8 mouse cellular contexts compared by ENCODE assay signal in the genomic region with DNA sequence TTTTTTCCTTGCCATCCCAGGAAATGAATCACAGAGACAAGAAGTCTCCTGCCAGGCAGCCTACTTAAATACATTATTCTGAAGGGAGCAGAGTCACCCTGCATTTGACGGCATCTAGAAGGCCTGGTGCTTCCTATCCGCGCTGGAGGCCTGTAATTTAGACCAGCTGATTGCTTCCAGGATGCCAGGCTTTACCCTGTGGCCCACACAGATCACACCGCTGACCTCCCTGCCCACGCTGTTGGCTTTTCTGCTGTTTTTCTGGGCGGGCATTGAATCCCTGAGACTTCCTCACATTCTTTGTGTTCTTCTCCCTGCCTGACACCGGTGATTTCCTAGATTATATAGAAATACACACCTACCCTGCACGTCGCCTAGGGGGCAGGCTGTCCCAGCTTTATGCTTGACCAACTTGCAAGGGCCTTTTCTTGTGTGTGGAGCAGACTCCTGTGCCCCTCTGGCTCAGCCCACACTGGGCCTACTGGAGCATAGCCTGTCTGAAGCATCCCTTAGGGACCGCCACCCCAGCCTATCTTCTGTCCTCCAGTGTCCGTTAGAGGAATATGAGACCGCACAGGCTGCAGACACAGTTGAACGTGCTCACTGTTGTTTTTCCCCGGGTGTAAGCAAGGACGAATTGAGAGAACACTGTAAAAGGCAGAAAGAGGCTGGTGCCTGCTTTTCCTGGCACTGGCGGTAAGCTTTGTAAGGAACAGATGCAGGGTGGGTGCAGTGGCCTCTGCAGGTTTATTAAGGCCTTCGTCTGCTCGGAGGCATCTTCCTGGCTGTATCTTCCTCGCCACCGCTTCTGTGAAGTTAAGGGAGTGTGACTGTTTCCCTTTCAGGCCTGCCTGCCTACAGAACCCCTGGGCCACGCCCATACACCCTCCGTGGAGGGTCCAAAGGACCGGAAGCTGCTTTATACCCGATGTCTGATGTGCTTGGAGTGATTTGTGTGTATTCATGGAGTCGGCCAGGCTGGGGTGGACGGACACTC. TPM values are rescaled to one million over a fixed set of nuclear protein-coding genes. Genes with fewer than 3 reads are reported as not detected.
DNase-seq lines count a peak whose midpoint lies in the region; ATAC-seq and TF ChIP-seq lines count a peak whose summit lies in the region.

No protein-coding gene starts in this region.

- DNase-seq in heart, embryonic 10.5 days (ENCODE audit: low spot score) = no peak
- peak; percentile 46 to 50 for DNase-seq in cerebellum, postnatal 14 days
- peak; percentile 46 for DNase-seq in hindbrain, postnatal 0 days (ENCODE audit: low spot score)
- DNase-seq in spleen, postnatal 4 days (ENCODE audit: low spot score in 2 of 2) = no peak
- DNase-seq in urinary bladder, postnatal 10 days (ENCODE audit: low spot score) = no peak
- no peak for DNase-seq in kidney, adult 8-10 months

- H3K79me2 ChIP-seq in C2C12 (ENCODE audit: control insufficient read depth, insufficient read depth) = no peaks in the 10 kb centered on the region

- no peaks in the 10 kb centered on the region for H3K36me3 ChIP-seq in heart, embryonic 10.5 days
- no peaks in the 10 kb centered on the region for H3K36me3 ChIP-seq in heart, embryonic 12.5 days
- no peaks in the 10 kb centered on the region for H3K36me3 ChIP-seq in C2C12 (ENCODE audit: control insufficient read depth, insufficient read depth)
- no peaks in the 10 kb centered on the region for H3K36me3 ChIP-seq in hindbrain, postnatal 0 days (ENCODE audit: insufficient read depth, low read length)

- peak overlapping the region; percentile 13 for H3ac ChIP-seq in C2C12 (ENCODE audit: control insufficient read depth, insufficient read length, low read depth)

- no peak for ATAC-seq in heart, embryonic 12.5 days (ENCODE audit: insufficient number of reproducible peaks, low FRiP score)
- ATAC-seq in hindbrain, postnatal 0 days = peak; percentile 82

- H3K4me1 ChIP-seq in heart, embryonic 10.5 days = peaks cover 28% of the 10 kb centered on the region
- H3K4me1 ChIP-seq in heart, embryonic 12.5 days (replicated peaks) = peaks cover 18% of the 10 kb centered on the region
- peaks cover 5% of the 10 kb centered on the region; the same call in 1 of the 2 replicates for H3K4me1 ChIP-seq in hindbrain, postnatal 0 days (ENCODE audit: insufficient read depth, low read length)

- H3K79me3 ChIP-seq in C2C12 (ENCODE audit: low read depth) = no peaks in the 10 kb centered on the region

- no peak overlapping the region for H3K4me2 ChIP-seq in heart, embryonic 12.5 days
- no peak overlapping the region for H3K4me2 ChIP-seq in hindbrain, postnatal 0 days (ENCODE audit: low read depth, low read length)

- no peak for TF ChIP-seq CTCF in C2C12 (IDR thresholded peaks at IDR 0.05; ENCODE audit: control insufficient read depth, insufficient read depth, insufficient read length)
- TF ChIP-seq CTCF in hindbrain, postnatal 0 days (IDR thresholded peaks at IDR 0.05; ENCODE audit: low read depth) = peak; percentile 47

- H3K27me3 ChIP-seq in heart, embryonic 10.5 days (ENCODE audit: insufficient read depth, poor library complexity, severe bottlenecking) = peaks cover 5% of the 10 kb centered on the region; the same call in 1 of the 2 replicates
- no peaks in the 10 kb centered on the region for H3K27me3 ChIP-seq in heart, embryonic 12.5 days (replicated peaks)
- no peaks in the 10 kb centered on the region for H3K27me3 ChIP-seq in C2C12 (ENCODE audit: control insufficient read depth, insufficient read depth, insufficient read length)
- no peaks in the 10 kb centered on the region for H3K27me3 ChIP-seq in hindbrain, postnatal 0 days (ENCODE audit: insufficient read depth, low read length)

- no peak overlapping the region; the same call in 1 of the 2 replicates for H3K9ac ChIP-seq in heart, embryonic 12.5 days
- no peak overlapping the region for H3K9ac ChIP-seq in hindbrain, postnatal 0 days (replicated peaks; ENCODE audit: low read length)

- H3K4me3 ChIP-seq in heart, embryonic 10.5 days = no peak overlapping the region
- H3K4me3 ChIP-seq in heart, embryonic 12.5 days = no peak overlapping the region
- no peak overlapping the region for H3K4me3 ChIP-seq in C2C12 (ENCODE audit: insufficient read depth, poor library complexity, severe bottlenecking)
- no peak overlapping the region for H3K4me3 ChIP-seq in hindbrain, postnatal 0 days (ENCODE audit: low read length)

- no peaks in the 10 kb centered on the region for H3K9me3 ChIP-seq in heart, embryonic 10.5 days
- H3K9me3 ChIP-seq in heart, embryonic 12.5 days (replicated peaks) = no peaks in the 10 kb centered on the region
- H3K9me3 ChIP-seq in hindbrain, postnatal 0 days (ENCODE audit: low read length) = no peaks in the 10 kb centered on the region

- peak overlapping the region; percentile 57; the same call in 1 of the 2 replicates for H3K27ac ChIP-seq in heart, embryonic 10.5 days
- H3K27ac ChIP-seq in heart, embryonic 12.5 days (ENCODE audit: poor library complexity, severe bottlenecking) = no peak overlapping the region
- H3K27ac ChIP-seq in hindbrain, postnatal 0 days = 0 out of 2 replicates have a peak overlapping the region, but pooled peaks have one; percentile 1

- 71% methylated on average over 26 of the region's 26 CpGs for WGBS in heart, embryonic 10.5 days
- WGBS in heart, embryonic 12.5 days = 70% methylated on average over 26 of the region's 26 CpGs
- WGBS in hindbrain, postnatal 0 days = 44% methylated on average over 26 of the region's 26 CpGs

TF ChIP-seq in C2C12, 6 proteins besides CTCF, POLR2A, EP300 and RAD21:
- TF ChIP-seq MAX (IDR thresholded peaks at IDR 0.05) = no peak
- TF ChIP-seq MYOG (IDR thresholded peaks at IDR 0.05; ENCODE audit: control insufficient read depth, extremely low read depth, insufficient read length) = no peak
- TF ChIP-seq FOSL1 (IDR thresholded peaks at IDR 0.05; ENCODE audit: insufficient read depth, low read length, poor library complexity, severe bottlenecking) = no peak
- TF ChIP-seq CEBPB (IDR thresholded peaks at IDR 0.05; ENCODE audit: low read depth) = no peak
- no peak for TF ChIP-seq USF1 (IDR thresholded peaks at IDR 0.05; ENCODE audit: low read depth)
- no peak for TF ChIP-seq MYOD1 (IDR thresholded peaks at IDR 0.05; ENCODE audit: control insufficient read depth, insufficient read length, low read depth)
TF ChIP-seq in C2C12: peak in this region for 0.

RNA-seq across cellular contexts. Expression of a gene that starts 9.3 kb away (rescaled TPM):
- polyA plus RNA-seq in heart, embryonic 10.5 days (2016; fragmentation: Nextera tagmentation; extraction: Ambion mirVana) = 1.9 and 5.1 TPM in 2 replicates
- polyA plus RNA-seq in heart, embryonic 12.5 days (2016; fragmentation: Nextera tagmentation; extraction: Ambion mirVana) = 10.1 and 10.6 TPM in 2 replicates
- not detected for polyA plus RNA-seq in C2C12 (2012; fragmentation: generic; extraction: Trizol)
- 3.8 and 6.0 TPM in 2 replicates for total RNA-seq in hindbrain, postnatal 0 days (2014; rRNA removed)
- polyA plus RNA-seq in hindbrain, postnatal 0 days (2015; fragmentation: Nextera tagmentation; extraction: Ambion mirVana) = 4.2 and 4.8 TPM in 2 replicates

RNA-seq across cellular contexts. Expression of a gene that starts 44.0 kb away (rescaled TPM):
- polyA plus RNA-seq in heart, embryonic 10.5 days (2016; fragmentation: Nextera tagmentation; extraction: Ambion mirVana) = 2.4 and 2.6 TPM in 2 replicates
- 2.5 and 3.0 TPM in 2 replicates for polyA plus RNA-seq in heart, embryonic 12.5 days (2016; fragmentation: Nextera tagmentation; extraction: Ambion mirVana)
- polyA plus RNA-seq in C2C12 (2012; fragmentation: generic; extraction: Trizol) = 0.76 TPM
- total RNA-seq in hindbrain, postnatal 0 days (2014; rRNA removed) = 0.14 TPM in 1 of 2 replicates, not detected in the other
- polyA plus RNA-seq in hindbrain, postnatal 0 days (2015; fragmentation: Nextera tagmentation; extraction: Ambion mirVana) = 1.1 TPM in 2 replicates

Comparison
In these comparisons a context has a peak if more than half of its experiments do, and no peak if none do; other contexts are left out.
1. DNase-seq: peak in cerebellum, postnatal 14 days (2 of 2) and hindbrain, postnatal 0 days (single experiment); none in heart, embryonic 10.5 days (single experiment), spleen, postnatal 4 days (0 of 2), urinary bladder, postnatal 10 days (single experiment) and kidney, adult 8-10 months (0 of 2).